Mouse (Mus musculus): ENCODE data around the gene Auts2.

DNA sequence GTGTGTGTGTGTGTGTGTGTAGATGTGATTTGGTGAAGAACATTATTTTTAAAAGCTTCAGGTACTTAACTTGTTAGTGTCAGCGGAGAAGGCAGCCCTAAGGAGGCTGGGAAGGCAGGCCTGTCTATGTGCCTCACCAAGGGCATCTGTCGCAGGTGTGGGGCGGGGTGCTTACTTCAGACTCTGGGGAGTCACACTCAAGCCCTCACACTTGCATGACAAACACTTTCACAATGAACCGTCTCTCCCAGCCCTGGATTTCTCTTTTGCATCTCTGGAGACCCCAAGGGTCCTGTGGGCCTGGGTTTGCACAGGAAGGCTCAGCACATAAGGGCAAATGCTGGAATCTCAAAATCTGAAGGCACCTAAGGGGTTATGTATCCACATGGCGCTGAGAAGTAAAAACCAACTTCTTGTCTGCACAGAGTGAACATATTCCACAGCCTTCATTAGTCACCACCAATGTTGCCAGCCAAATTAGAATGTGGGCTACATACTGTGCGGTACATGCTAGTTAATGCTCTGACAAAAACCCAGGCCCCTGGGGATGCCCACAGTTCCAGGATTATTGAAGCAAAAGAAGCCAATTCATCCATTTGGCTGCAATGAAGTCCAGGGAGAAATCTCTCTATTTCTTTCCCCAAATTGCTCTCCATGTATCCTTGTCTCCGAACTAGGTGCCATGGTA lies 1093.8 kb downstream of the Auts2 start:
- no peak for TF ChIP-seq CTCF (IDR thresholded peaks at IDR 0.05; ENCODE audit: extremely low read depth, insufficient read length, insufficient replicate concordance, low read depth, low read length)
- TF ChIP-seq POLR2A (IDR thresholded peaks at IDR 0.05; ENCODE audit: low read depth, low read length): no peak

Data from small intestine, adult 2 months (tissue).